Mouse (Mus musculus) olfactory bulb, adult 2 months (tissue): ENCODE data around the gene Kcnt1. TPM values are rescaled to one million over a fixed set of nuclear protein-coding genes. Genes with fewer than 3 reads are reported as not detected.

Experiments
- H3K27ac ChIP-seq: fragments of 200-500 bp; 2 replicates; pipeline ENCODE4 v1.5.1; 2012; ENCODE audit warnings: low read depth, low read length; ENCODE audit not compliant: insufficient read depth
- H3K4me1 ChIP-seq: fragments of 200-500 bp; 2 replicates; pipeline ENCODE4 v1.6.1; 2012; ENCODE audit warnings: low read length; ENCODE audit not compliant: control insufficient read depth, insufficient read depth
- H3K4me3 ChIP-seq: fragments of 200-500 bp; 2 replicates; pipeline ENCODE4 v1.5.1; 2012; ENCODE audit warnings: mild to moderate bottlenecking, low read depth, low read length, moderate library complexity; ENCODE audit not compliant: insufficient read depth
- CTCF ChIP-seq: fragments of 200-500 bp; IDR thresholded peaks from 2 replicates; pipeline ENCODE4 v1.5.1; 2012; ENCODE audit warnings: low read depth, mild to moderate bottlenecking, low read length, moderate library complexity; ENCODE audit not compliant: insufficient read depth
- POLR2A ChIP-seq: fragments of 200-500 bp; IDR thresholded peaks from 2 replicates; pipeline ENCODE4 v1.6.1; 2012; ENCODE audit warnings: mild to moderate bottlenecking, low read depth, low read length, moderate library complexity; ENCODE audit not compliant: insufficient read depth
- WGBS: fragments of 180-500 bp; shearing (Covaris S2); methylation state at CpG from one replicate; pipeline ENCODE4 v1.1.7; 2018; 5-methylcytosine and 5-hydroxymethylcytosine counted together
- polyA plus RNA-seq: library from polyadenylated mRNA; stranded (reverse); fragments of >200 nt; gene quantifications from 2 replicates; pipeline ENCODE4 v1.2.4, GENCODE M21; 2012; ENCODE audit warnings: low replicate concordance; ENCODE audit not compliant: missing spikeins, insufficient read depth, insufficient read length

The Kcnt1 gene
- polyA plus RNA-seq, 1 experiment = 256 TPM

DNA sequence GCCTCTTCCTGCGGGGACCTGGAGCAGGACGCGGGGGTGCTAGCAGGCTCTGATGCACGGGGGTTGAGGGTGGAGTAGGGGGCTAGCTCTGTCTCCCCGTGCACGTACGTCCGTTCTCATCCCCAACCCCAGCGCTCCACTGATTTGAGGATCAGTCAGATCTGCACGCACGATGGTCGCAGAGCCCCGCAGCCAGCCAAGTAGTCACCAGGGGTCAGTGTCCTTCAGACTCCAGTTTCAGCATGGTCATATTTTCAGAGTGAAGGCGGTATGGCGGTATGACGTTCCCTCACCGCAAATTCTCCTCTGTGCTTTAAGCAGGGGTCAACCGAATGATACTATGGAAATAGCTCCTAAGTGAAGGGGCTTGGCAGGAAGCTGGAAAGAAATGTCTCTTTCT is 696 bp downstream of the Kcnt1 start:
- no peak for TF ChIP-seq CTCF
- no peak for TF ChIP-seq POLR2A
- H3K4me1 ChIP-seq = peaks cover 48% of the 10 kb centered on the region
- peak overlapping the region; percentile 74 for H3K4me3 ChIP-seq
- H3K27ac ChIP-seq = peak overlapping the region; percentile 37
- 2% methylated on average over 18 of the region's 18 CpGs for WGBS

DNA sequence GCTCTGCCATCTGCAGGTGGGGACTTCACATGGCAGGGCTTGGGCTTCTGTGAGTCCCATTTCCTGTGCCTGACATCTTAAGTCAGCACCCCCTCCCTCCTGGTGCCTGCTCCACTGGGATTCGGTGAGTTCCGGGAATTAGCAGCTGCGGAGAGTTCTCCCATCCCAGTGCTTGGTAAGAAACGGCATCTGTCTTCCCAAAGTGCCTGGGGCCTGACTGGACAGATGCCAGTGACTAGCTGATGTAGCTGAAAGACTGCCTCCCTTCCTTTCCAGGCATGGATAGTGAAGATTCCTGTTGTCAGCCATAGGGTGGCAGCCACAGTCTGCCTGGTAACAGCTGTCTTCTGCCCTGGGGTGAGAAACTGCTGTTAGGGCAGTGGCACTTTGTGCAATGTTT is 1.9 kb downstream of the Kcnt1 start:
- TF ChIP-seq CTCF = no peak
- H3K27ac ChIP-seq = peak overlapping the region; percentile 37
- H3K4me1 ChIP-seq = peaks cover 48% of the 10 kb centered on the region
- peak overlapping the region; percentile 13 for H3K4me3 ChIP-seq
- WGBS = 3% methylated on average over 4 of the region's 4 CpGs

GRCm38 (mm10) chr2:25866656-25867055 is 3.1 kb downstream of the Kcnt1 start:
- peaks cover 48% of the 10 kb centered on the region for H3K4me1 ChIP-seq
- H3K27ac ChIP-seq = no peak overlapping the region
- H3K4me3 ChIP-seq = no peak overlapping the region
- 22% methylated on average over 5 of the region's 5 CpGs for WGBS
- TF ChIP-seq CTCF (no peak), POLR2A (no peak)

- no peak for TF ChIP-seq POLR2A
- no peak for TF ChIP-seq CTCF
- H3K27ac ChIP-seq = peak overlapping the region; percentile 73; the same call in 1 of the 2 replicates
- 17% methylated on average over 7 of the region's 7 CpGs for WGBS
Measured at GRCm38 (mm10) chr2:25877250-25877735, 13.8 kb downstream of the Kcnt1 start.

GRCm38 (mm10) chr2:25877736-25878268 is 14.3 kb downstream of the Kcnt1 start:
- peak overlapping the region; percentile 73 for H3K27ac ChIP-seq
- H3K4me3 ChIP-seq = peak overlapping the region; percentile 82
- TF ChIP-seq CTCF = no peak
- peak; percentile 66; the same call in 1 of the 2 replicates for TF ChIP-seq POLR2A
- peaks cover 25% of the 10 kb centered on the region for H3K4me1 ChIP-seq
- WGBS = 2% methylated on average over 49 of the region's 49 CpGs

More at GRCm38 (mm10) chr2:25877250-25877735, 13.8 kb downstream of the Kcnt1 start:
- peaks cover 22% of the 10 kb centered on the region for H3K4me1 ChIP-seq
- H3K4me3 ChIP-seq = peak overlapping the region; percentile 82

DNA sequence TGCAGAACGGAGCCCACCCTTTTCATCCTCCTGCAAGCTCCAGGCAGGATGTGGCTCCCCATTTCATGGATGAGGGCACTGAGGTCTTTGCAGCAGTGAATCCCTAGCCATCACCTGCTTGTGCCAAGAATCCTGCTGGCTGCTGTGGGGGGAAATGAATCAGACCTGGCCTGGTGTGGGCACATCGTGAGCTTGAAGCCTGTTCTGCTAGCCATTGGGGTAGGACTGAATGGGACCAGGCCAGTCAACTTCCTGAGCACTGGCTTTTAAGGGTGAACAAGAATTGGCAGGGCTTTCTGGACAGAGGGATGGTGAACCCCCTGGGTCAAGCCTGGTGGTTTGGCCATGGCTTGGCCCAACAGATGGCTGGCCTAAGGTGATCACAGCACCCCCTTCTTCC is 15.0 kb downstream of the Kcnt1 start:
- TF ChIP-seq CTCF (no peak), POLR2A (no peak)
- Histone ChIP-seq H3K4me1 (peaks cover 30% of the 10 kb centered on the region), H3K27ac (no peak overlapping the region), H3K4me3 (peak overlapping the region; percentile 82)
- WGBS = 52% methylated on average over 2 of the region's 2 CpGs

GRCm38 (mm10) chr2:25879061-25879460 is 15.5 kb downstream of the Kcnt1 start:
- WGBS = 77% methylated on average over 4 of the region's 4 CpGs
- H3K4me3 ChIP-seq = no peak overlapping the region

DNA sequence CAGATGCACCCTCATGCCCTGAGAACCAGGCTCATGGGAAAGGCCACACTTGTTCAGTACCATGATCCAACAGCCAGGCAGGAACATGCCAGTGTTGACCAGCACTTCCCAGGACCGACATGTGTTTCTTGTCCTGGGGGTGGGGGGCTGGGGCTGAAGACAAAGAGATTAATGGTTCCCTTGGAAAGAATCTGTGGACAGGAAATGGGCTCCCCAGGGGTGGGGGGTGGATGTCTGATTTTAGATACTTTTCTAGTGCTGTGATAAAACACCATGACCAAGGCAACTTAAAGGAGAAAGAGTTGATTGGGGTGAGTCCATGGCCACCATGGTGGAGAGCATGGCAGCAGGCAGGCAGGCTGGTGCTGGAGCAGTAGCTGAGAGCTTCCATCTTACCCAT is 18.7 kb downstream of the Kcnt1 start:
- H3K27ac ChIP-seq = no peak overlapping the region
- no peak overlapping the region for H3K4me3 ChIP-seq
- TF ChIP-seq CTCF (no peak), POLR2A (no peak)
- peaks cover 41% of the 10 kb centered on the region for H3K4me1 ChIP-seq
- WGBS = 43% methylated on average over 1 of the region's 1 CpGs

More at GRCm38 (mm10) chr2:25879061-25879460, 15.5 kb downstream of the Kcnt1 start:
- no peak for TF ChIP-seq CTCF
- no peak for TF ChIP-seq POLR2A
- H3K4me1 ChIP-seq = peaks cover 33% of the 10 kb centered on the region
- no peak overlapping the region for H3K27ac ChIP-seq

- no peak overlapping the region for H3K27ac ChIP-seq
- no peak for TF ChIP-seq CTCF
- no peak for TF ChIP-seq POLR2A
- 81% methylated on average over 3 of the region's 3 CpGs for WGBS
- no peak overlapping the region for H3K4me3 ChIP-seq
- peaks cover 36% of the 10 kb centered on the region for H3K4me1 ChIP-seq
Measured at GRCm38 (mm10) chr2:25884756-25885155, 21.2 kb downstream of the Kcnt1 start.

DNA sequence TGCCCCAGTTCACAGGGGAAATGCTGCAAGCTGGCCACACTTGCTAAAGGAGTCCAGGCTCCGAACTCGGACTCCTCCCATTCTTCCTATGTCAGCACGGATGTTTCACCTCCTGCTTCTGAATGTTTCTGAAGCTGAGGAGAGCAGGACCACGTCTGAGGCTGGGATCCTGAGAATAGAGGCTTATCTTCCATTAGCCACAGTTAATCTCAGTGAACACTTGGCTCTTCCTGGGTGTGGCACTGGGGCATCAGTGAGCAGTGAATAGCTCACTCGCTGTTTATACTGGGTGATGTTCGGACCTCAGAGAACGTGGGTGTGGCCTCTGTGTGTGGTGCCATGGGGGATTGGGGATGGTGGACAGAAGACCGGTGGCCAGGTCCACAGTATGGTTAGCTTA is 23.7 kb downstream of the Kcnt1 start:
- no peak overlapping the region for H3K4me3 ChIP-seq
- TF ChIP-seq CTCF (no peak), POLR2A (no peak)
- H3K27ac ChIP-seq = no peak overlapping the region
- H3K4me1 ChIP-seq = peaks cover 37% of the 10 kb centered on the region
- WGBS = 76% methylated on average over 8 of the region's 8 CpGs

DNA sequence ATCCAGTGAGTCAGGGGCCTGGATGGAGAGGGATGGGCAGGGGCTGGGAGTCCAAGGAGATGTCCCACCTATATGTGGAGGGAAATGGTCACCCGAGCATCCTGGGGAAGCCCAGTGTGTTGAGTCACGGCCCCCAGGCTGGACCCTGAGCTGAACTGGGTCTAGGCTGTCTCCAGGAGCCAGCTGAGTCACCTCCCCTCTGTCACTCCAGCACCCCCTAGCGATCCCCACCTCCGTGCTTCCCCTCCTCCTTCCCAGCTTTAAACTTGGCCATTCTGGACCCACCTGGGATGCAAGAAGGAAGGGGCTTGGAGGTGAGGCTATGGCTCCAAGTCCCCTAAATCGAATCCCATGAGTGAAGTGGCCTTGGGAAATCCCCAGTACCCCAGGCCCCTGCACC is 24.6 kb downstream of the Kcnt1 start:
- Histone ChIP-seq H3K4me1 (peaks cover 32% of the 10 kb centered on the region), H3K27ac (no peak overlapping the region), H3K4me3 (no peak overlapping the region)
- TF ChIP-seq CTCF (no peak), POLR2A (no peak)
- WGBS = 78% methylated on average over 5 of the region's 5 CpGs
